Mouse (Mus musculus) liver, embryonic 13.5 days (tissue): ENCODE results near the gene Obp2a. TPM values are rescaled to one million over a fixed set of nuclear protein-coding genes. Genes with fewer than 3 reads are reported as not detected.
"Not testable (repeated sequence)": the region's sequence is repeated elsewhere in the genome, so short reads cannot be mapped to it uniquely, and the experiment has no call there.

Experiments
- ATAC-seq: fragments of 200-750 bp; cut with Nextera tagmentation; 2 replicates; pipeline ENCODE4 v1.8.0; 2017; ENCODE audit warnings: low read depth, mild to moderate bottlenecking, moderate number of reproducible peaks, moderate library complexity
- DNase-seq: peaks from one replicate; pipeline ENCODE4 v3.0.0; 2022
- H3K27ac ChIP-seq: fragments of 300-500 bp; sonication (generic); 2 replicates; pipeline ENCODE4 v1.5.1; 2015; ENCODE audit warnings: moderate library complexity, mild to moderate bottlenecking, inconsistent platforms
- H3K27me3 ChIP-seq: fragments of 300-500 bp; sonication (generic); 2 replicates; pipeline ENCODE4 v1.6.1; 2015; ENCODE audit warnings: mild to moderate bottlenecking, inconsistent platforms
- H3K36me3 ChIP-seq: fragments of 300-500 bp; sonication (generic); 2 replicates; pipeline ENCODE4 v1.6.1; 2015; ENCODE audit warnings: mild to moderate bottlenecking, inconsistent platforms
- H3K4me1 ChIP-seq: fragments of 300-500 bp; sonication (generic); replicated peaks from 2 replicates; pipeline ENCODE4 v1.6.1; 2015; ENCODE audit warnings: inconsistent platforms
- H3K4me2 ChIP-seq: fragments of 300-500 bp; sonication (generic); 2 replicates; pipeline ENCODE4 v1.6.1; 2015; ENCODE audit warnings: inconsistent platforms, mild to moderate bottlenecking, moderate library complexity
- H3K4me3 ChIP-seq: fragments of 300-500 bp; sonication (generic); replicated peaks from 2 replicates; pipeline ENCODE4 v1.5.1; 2015; ENCODE audit warnings: mild to moderate bottlenecking, inconsistent platforms
- H3K9ac ChIP-seq: fragments of 300-500 bp; sonication (generic); 2 replicates; pipeline ENCODE4 v1.6.1; 2015; ENCODE audit warnings: mild to moderate bottlenecking, inconsistent platforms
- H3K9me3 ChIP-seq: fragments of 300-500 bp; sonication (generic); replicated peaks from 2 replicates; pipeline ENCODE4 v1.6.1; 2016; ENCODE audit warnings: inconsistent platforms
- WGBS: fragments of 180-500 bp; shearing (Covaris S2); methylation state at CpG from one replicate; pipeline ENCODE4 v1.1.7; 2015; ENCODE audit not compliant: insufficient replicate concordance; 5-methylcytosine and 5-hydroxymethylcytosine counted together
- polyA plus RNA-seq: library from polyadenylated mRNA; unstranded; fragments of >200 nt; fragmentation: Nextera tagmentation; extraction: Ambion mirVana; gene quantifications from 2 replicates; pipeline ENCODE4 v1.2.1, GENCODE M21; 2015

Gene Obp2a
- polyA plus RNA-seq, 1 experiment from 2014 or later: not detected

GRCm38 (mm10) chr2:25679559-25679958 lies 20.3 kb upstream of the Obp2a start:
- Histone ChIP-seq H3K4me3 (no peak overlapping the region), H3K4me2 (no peak overlapping the region), H3K27ac (no peak overlapping the region), H3K4me1 (no peaks in the 10 kb centered on the region), H3K9ac (no peak overlapping the region), H3K36me3 (no peaks in the 10 kb centered on the region), H3K9me3 (no peaks in the 10 kb centered on the region), H3K27me3 (no peaks in the 10 kb centered on the region)
- DNase-seq (no peak), ATAC-seq (no peak)
- 60% methylated on average over 6 of the region's 6 CpGs for WGBS

DNA sequence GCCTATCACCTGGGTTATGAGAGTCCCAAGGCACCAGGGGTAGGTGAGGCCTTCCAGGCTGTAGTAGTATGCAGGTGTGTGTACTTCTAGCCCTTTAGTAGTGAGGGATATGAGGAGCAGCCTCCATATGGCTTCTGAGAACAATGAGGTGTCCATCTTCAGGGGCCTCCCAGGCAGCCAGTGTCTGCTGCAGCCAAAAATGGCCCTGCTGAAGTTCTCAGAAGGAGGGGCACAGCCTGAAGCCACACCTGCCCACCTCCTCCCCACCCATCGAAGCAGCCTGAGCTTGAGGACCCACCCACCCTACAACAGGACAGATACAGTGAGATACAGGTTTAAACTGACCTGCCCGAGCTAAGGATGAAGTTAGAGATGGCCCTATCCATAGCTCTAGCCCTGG lies 17.4 kb upstream of the Obp2a start, which contains the start of gene Lcn10:
TSS of gene Lcn10 (plus strand) at position 301 of the 400 bp plus-strand sequence.
- Histone ChIP-seq H3K9me3 (no peaks in the 10 kb centered on the region), H3K4me3 (no peak within 1 kb of the TSS), H3K27me3 (no peaks in the 10 kb centered on the region), H3K27ac (no peak within 1 kb of the TSS), H3K9ac (no peak within 1 kb of the TSS), H3K4me1 (no peaks in the 10 kb centered on the region), H3K4me2 (no peak within 1 kb of the TSS), H3K36me3 (no peaks in the 10 kb centered on the region)
- no peak for ATAC-seq
- DNase-seq: no peak
- WGBS: 42% methylated on average over 2 of the region's 2 CpGs

- DNase-seq (no peak), ATAC-seq (no peak)
- Histone ChIP-seq H3K27ac (no peak overlapping the region), H3K9ac (no peak overlapping the region), H3K4me2 (no peak overlapping the region), H3K36me3 (no peaks in the 10 kb centered on the region), H3K4me3 (no peak overlapping the region), H3K9me3 (no peaks in the 10 kb centered on the region), H3K4me1 (no peaks in the 10 kb centered on the region), H3K27me3 (no peaks in the 10 kb centered on the region)
- 47% methylated on average over 4 of the region's 4 CpGs for WGBS
Observed at GRCm38 (mm10) chr2:25686941-25687340, 12.9 kb upstream of the Obp2a start.

DNA sequence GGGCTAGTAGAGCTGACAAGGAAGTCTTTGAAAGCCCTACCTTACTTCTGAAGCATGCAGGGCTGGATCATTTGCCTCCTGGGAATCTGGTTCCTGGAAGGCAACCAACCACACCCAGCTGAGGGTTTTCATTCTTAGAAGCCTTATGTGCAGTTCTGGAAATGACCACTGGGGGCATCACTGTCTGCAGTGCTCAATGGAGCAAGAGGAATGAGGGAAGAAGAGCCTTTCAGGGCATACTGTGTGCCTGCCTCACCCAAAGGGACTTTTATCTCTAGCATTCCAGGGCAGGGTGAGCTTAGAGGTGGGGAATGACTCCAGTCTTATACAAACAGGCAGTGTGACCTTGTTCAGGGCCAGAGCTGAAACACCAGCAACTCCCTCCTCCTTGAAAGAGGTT lies 5.2 kb upstream of the Obp2a start:
- DNase-seq: peak; percentile 40
- H3K27me3 ChIP-seq: no peaks in the 10 kb centered on the region; the same call in 1 of the 2 replicates
- H3K4me3 ChIP-seq: no peak overlapping the region
- no peak for ATAC-seq
- no peaks in the 10 kb centered on the region for H3K36me3 ChIP-seq
- no peaks in the 10 kb centered on the region for H3K4me1 ChIP-seq
- no peak overlapping the region for H3K27ac ChIP-seq
- H3K4me2 ChIP-seq: no peak overlapping the region
- H3K9ac ChIP-seq: no peak overlapping the region
- no peaks in the 10 kb centered on the region for H3K9me3 ChIP-seq

GRCm38 (mm10) chr2:25696951-25697350 lies 2.9 kb upstream of the Obp2a start:
- no peak overlapping the region for H3K27ac ChIP-seq
- H3K4me3 ChIP-seq: no peak overlapping the region
- no peaks in the 10 kb centered on the region for H3K4me1 ChIP-seq
- H3K36me3 ChIP-seq: no peaks in the 10 kb centered on the region
- no peaks in the 10 kb centered on the region; the same call in 1 of the 2 replicates for H3K27me3 ChIP-seq
- WGBS: 49% methylated on average over 4 of the region's 4 CpGs
- H3K9me3 ChIP-seq: no peaks in the 10 kb centered on the region
- H3K4me2 ChIP-seq: no peak overlapping the region
- no peak overlapping the region for H3K9ac ChIP-seq
- ATAC-seq: no peak
- DNase-seq: no peak

- H3K27ac ChIP-seq: no peak overlapping the region
- DNase-seq (no peak), ATAC-seq (no peak)
- no peaks in the 10 kb centered on the region for H3K27me3 ChIP-seq
- H3K9me3 ChIP-seq: no peaks in the 10 kb centered on the region
- no peak overlapping the region for H3K9ac ChIP-seq
- WGBS: 69% methylated on average over 2 of the region's 2 CpGs
- H3K4me2 ChIP-seq: no peak overlapping the region
- H3K4me3 ChIP-seq: no peak overlapping the region
- H3K4me1 ChIP-seq: no peaks in the 10 kb centered on the region
- no peaks in the 10 kb centered on the region for H3K36me3 ChIP-seq
Observed at GRCm38 (mm10) chr2:25698696-25699095, 1.1 kb upstream of the Obp2a start.

DNA sequence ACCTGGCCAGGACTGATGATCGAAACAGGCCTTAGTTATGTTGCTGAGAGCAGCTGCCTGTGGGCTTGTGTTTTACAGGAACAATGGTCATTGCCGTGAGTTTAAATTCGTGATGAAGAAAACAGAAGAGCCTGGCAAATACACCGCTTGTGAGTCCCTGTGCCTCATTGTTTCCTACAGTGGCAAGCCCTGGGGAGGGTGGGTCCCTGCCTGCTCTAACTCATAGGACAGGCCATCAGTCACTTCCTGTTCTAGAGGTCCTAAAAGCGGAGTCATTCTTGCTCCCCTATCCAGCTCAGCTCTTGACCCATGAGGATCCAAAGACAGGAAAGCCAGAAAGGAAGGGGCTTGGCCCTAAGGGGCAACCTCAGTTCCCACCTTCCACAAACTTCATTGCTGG lies 1.2 kb downstream of the Obp2a start:
- Histone ChIP-seq H3K4me1 (no peaks in the 10 kb centered on the region), H3K27me3 (peaks cover 4% of the 10 kb centered on the region; the same call in 1 of the 2 replicates), H3K36me3 (no peaks in the 10 kb centered on the region), H3K27ac (no peak overlapping the region), H3K9ac (no peak overlapping the region), H3K4me2 (no peak overlapping the region), H3K9me3 (no peaks in the 10 kb centered on the region), H3K4me3 (no peak overlapping the region)
- WGBS: 43% methylated on average over 5 of the region's 5 CpGs
- no peak for DNase-seq
- ATAC-seq: no peak

- WGBS: 58% methylated on average over 4 of the region's 4 CpGs
- H3K4me1 ChIP-seq: peaks cover 7% of the 10 kb centered on the region
- no peak overlapping the region for H3K4me2 ChIP-seq
- DNase-seq (no peak), ATAC-seq (no peak)
- H3K27me3 ChIP-seq: peaks cover 16% of the 10 kb centered on the region
- H3K9ac ChIP-seq: no peak overlapping the region
- H3K4me3 ChIP-seq: no peak overlapping the region
- H3K36me3 ChIP-seq: no peaks in the 10 kb centered on the region
- no peaks in the 10 kb centered on the region for H3K9me3 ChIP-seq
- no peak overlapping the region for H3K27ac ChIP-seq
Observed at GRCm38 (mm10) chr2:25703706-25704105, 3.9 kb downstream of the Obp2a start.

DNA sequence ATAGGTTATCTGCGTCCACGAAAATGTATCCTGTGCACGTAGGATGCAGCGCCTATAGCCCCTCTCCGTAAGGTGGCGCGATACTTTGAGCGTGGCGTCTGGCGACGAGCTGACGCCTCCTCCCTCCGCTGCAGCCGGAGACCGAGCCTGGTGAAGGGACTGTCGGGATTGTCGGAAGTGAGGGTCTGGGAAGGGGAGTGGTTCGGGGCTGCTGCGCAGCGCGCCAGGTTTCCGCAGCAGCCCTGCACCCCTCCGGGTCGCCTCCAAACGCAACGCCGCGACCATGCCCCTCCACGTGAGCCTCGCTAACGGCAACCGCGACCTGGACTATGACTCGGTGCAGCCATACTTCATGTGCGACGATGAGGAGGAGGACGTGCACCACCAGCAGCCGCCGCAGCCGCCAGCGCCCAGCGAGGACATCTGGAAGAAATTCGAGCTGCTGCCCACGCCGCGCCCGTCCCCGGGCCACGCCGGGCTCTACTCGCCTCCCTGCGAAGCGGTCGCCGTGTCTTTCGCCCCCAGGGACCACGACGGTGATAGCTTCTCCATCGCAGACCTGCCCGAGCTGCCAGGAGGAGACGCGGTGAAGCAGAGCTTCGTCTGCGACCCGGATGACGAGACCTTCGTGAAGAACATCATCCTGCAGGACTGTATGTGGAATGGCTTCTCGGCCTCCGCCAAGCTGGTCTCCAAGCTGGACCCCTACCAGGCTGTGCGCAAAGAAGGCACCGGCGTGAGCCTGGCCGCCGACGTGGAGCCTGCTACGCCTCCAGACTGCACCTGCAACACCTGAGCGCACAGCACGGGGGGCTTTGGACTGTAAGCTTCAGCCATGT lies 7.0 kb downstream of the Obp2a start, which contains the start of gene Bmyc:
TSS of gene Bmyc (plus strand) at position 97 of the 839 bp plus-strand sequence.
- Histone ChIP-seq H3K27me3 (peaks cover 16% of the 10 kb centered on the region), H3K27ac (no peak within 1 kb of the TSS), H3K9me3 (no peaks in the 10 kb centered on the region), H3K36me3 (no peaks in the 10 kb centered on the region), H3K9ac (peak within 1 kb of the TSS; percentile 59), H3K4me2 (peak within 1 kb of the TSS; percentile 72), H3K4me3 (peak within 1 kb of the TSS; percentile 62), H3K4me1 (peaks cover 7% of the 10 kb centered on the region)
- peak; percentile 47 for DNase-seq
- WGBS: under 1% methylated on average over 78 of the region's 78 CpGs
- ATAC-seq: peak; percentile 69

DNA sequence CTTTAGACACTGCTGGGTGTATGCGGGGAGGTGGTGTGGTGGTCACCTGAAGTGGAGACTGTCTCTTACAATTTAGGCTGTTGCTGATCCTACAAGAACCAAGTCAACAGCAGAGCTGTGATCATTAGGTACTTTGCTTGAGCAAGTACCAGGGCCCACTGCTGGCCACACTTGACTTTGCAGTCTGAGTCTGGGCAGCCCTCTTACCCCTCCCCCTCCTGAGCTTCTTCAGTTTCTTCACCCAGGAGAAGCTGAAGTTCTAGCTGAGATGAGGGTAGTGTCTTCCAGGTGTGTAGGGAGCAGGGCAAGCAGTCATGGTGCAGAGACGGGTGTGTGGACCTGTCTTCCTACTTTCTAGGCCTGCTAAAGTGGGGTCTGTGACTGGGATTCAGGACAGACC lies 8.3 kb downstream of the Obp2a start:
- Histone ChIP-seq H3K27ac (no peak overlapping the region), H3K4me3 (no peak overlapping the region), H3K4me2 (no peak overlapping the region; the same call in 1 of the 2 replicates), H3K36me3 (no peaks in the 10 kb centered on the region), H3K4me1 (peaks cover 7% of the 10 kb centered on the region), H3K9ac (no peak overlapping the region), H3K27me3 (peaks cover 16% of the 10 kb centered on the region), H3K9me3 (no peaks in the 10 kb centered on the region)
- DNase-seq (no peak), ATAC-seq (no peak)
- WGBS: 65% methylated on average over 2 of the region's 2 CpGs

GRCm38 (mm10) chr2:25709056-25709455 lies 9.2 kb downstream of the Obp2a start:
- H3K27ac ChIP-seq, H3K9me3 ChIP-seq, H3K4me3 ChIP-seq, H3K4me2 ChIP-seq, H3K9ac ChIP-seq, H3K36me3 ChIP-seq, ATAC-seq, DNase-seq, H3K4me1 ChIP-seq: not testable (repeated sequence)
- 87% methylated on average over 1 of the region's 1 CpGs for WGBS
- H3K27me3 ChIP-seq: peaks cover 16% of the 10 kb centered on the region

DNA sequence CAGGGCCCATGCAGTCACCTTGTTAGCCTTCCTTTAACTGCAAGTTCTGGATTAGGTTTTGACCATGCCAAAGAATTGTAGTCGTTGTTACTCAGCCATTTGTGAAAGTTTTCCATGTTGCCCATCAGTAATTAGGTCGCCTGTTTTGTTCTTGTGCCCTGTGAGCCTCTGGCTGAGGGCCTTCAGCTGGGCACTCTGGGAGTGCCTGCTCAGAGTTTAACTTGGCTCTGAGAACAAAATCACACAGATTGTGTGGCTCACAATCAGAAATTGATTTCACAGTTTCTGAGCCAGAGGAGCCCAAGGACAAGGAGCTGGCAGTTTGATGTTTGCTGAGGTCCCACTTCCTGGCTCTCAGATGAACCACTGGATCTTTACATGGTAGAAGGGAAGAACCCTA lies 9.9 kb downstream of the Obp2a start:
- not testable (repeated sequence) for H3K27ac ChIP-seq, H3K9me3 ChIP-seq, H3K4me3 ChIP-seq, DNase-seq, H3K4me2 ChIP-seq, H3K9ac ChIP-seq, ATAC-seq, H3K4me1 ChIP-seq, H3K36me3 ChIP-seq
- peaks cover 16% of the 10 kb centered on the region for H3K27me3 ChIP-seq
- 48% methylated on average over 2 of the region's 2 CpGs for WGBS
